Mouse (Mus musculus) kidney, postnatal 0 days (tissue): Measurements from ENCODE around the gene H2al1d. TPM values are rescaled to one million over a fixed set of nuclear protein-coding genes. Genes with fewer than 3 reads are reported as not detected.
"Not testable (repeated sequence)": the region's sequence is repeated elsewhere in the genome, so short reads cannot be mapped to it uniquely, and the experiment has no call there.

ENCODE experiments used
- ATAC-seq: fragments of 200-750 bp; cut with Nextera tagmentation; replicated peaks from 2 replicates; pipeline ENCODE4 v1.8.0; 2017; ENCODE audit warnings: low read depth, moderate number of reproducible peaks, moderate TSS enrichment, moderate library complexity; ENCODE audit not compliant: low FRiP score
- DNase-seq: peaks from one replicate; pipeline ENCODE4 v3.0.0-alpha.2; 2016; ENCODE audit warnings: low spot score
- H3K27ac ChIP-seq: fragments of 300-500 bp; sonication (generic); 2 replicates; pipeline ENCODE4 v1.5.1; 2014; ENCODE audit warnings: mild to moderate bottlenecking
- H3K27me3 ChIP-seq: fragments of 300-500 bp; sonication (generic); 2 replicates; pipeline ENCODE4 v1.6.1; 2014; ENCODE audit warnings: low read length, mixed read lengths; ENCODE audit not compliant: insufficient read depth
- H3K36me3 ChIP-seq: fragments of 300-500 bp; sonication (generic); 2 replicates; pipeline ENCODE4 v1.6.1; 2014; ENCODE audit warnings: low read length, mixed read lengths; ENCODE audit not compliant: insufficient read depth
- H3K4me1 ChIP-seq: fragments of 300-500 bp; sonication (generic); replicated peaks from 2 replicates; pipeline ENCODE4 v1.6.1; 2014; ENCODE audit warnings: antibody characterized with exemption, low read length, mixed read lengths; ENCODE audit not compliant: insufficient read depth
- H3K4me2 ChIP-seq: fragments of 300-500 bp; sonication (generic); 2 replicates; pipeline ENCODE4 v1.6.1; 2014; ENCODE audit warnings: mild to moderate bottlenecking, low read length, moderate library complexity, mixed read lengths
- H3K4me3 ChIP-seq: fragments of 300-500 bp; sonication (generic); replicated peaks from 2 replicates; pipeline ENCODE4 v1.5.1; 2014; ENCODE audit warnings: low read depth, low read length
- H3K9ac ChIP-seq: fragments of 300-500 bp; sonication (generic); 2 replicates; pipeline ENCODE4 v1.6.1; 2014; ENCODE audit warnings: low read depth, low read length
- H3K9me3 ChIP-seq: fragments of 300-500 bp; sonication (generic); replicated peaks from 2 replicates; pipeline ENCODE4 v1.6.1; 2016; ENCODE audit warnings: low read length, inconsistent platforms, mixed read lengths
- CTCF ChIP-seq: IDR thresholded peaks from 2 replicates; pipeline ENCODE4 v1.5.1; 2016; ENCODE audit warnings: antibody characterized with exemption, low read depth, mild to moderate bottlenecking, moderate library complexity
- WGBS: fragments of 180-500 bp; shearing (Covaris S2); extraction: QIAGEN DNeasy Blood & Tissue Kit; methylation state at CpG from one replicate; pipeline ENCODE4 v1.1.7; 2014; 5-methylcytosine and 5-hydroxymethylcytosine counted together
- polyA plus RNA-seq: library from polyadenylated mRNA; unstranded; fragments of >200 nt; fragmentation: Nextera tagmentation; extraction: Ambion mirVana; gene quantifications from 2 replicates; pipeline ENCODE4 v1.2.1, GENCODE M21; 2015

Gene H2al1d
- polyA plus RNA-seq, 1 experiment from 2014 or later: not detected

GRCm38 (mm10) chrX:11288306-11288882 lies 20.2 kb upstream of the H2al1d start:
- H3K4me3 ChIP-seq: no peak overlapping the region
- H3K27me3 ChIP-seq: no peaks in the 10 kb centered on the region
- no peaks in the 10 kb centered on the region for H3K9me3 ChIP-seq
- DNase-seq (no peak), ATAC-seq (no peak)
- H3K36me3 ChIP-seq: no peaks in the 10 kb centered on the region
- TF ChIP-seq CTCF: no peak
- H3K27ac ChIP-seq: no peak overlapping the region
- H3K4me1 ChIP-seq: no peaks in the 10 kb centered on the region
- no peak overlapping the region for H3K9ac ChIP-seq
- no peak overlapping the region for H3K4me2 ChIP-seq
- 70% methylated on average over 14 of the region's 14 CpGs for WGBS

GRCm38 (mm10) chrX:11289244-11289643 lies 19.4 kb upstream of the H2al1d start:
- no peak for TF ChIP-seq CTCF
- no peak overlapping the region for H3K4me3 ChIP-seq
- H3K9ac ChIP-seq: no peak overlapping the region
- no peak for DNase-seq
- H3K36me3 ChIP-seq: no peaks in the 10 kb centered on the region
- no peaks in the 10 kb centered on the region for H3K27me3 ChIP-seq
- ATAC-seq: no peak
- 76% methylated on average over 4 of the region's 4 CpGs for WGBS
- no peaks in the 10 kb centered on the region for H3K9me3 ChIP-seq
- H3K4me2 ChIP-seq: no peak overlapping the region
- H3K27ac ChIP-seq: no peak overlapping the region
- no peaks in the 10 kb centered on the region for H3K4me1 ChIP-seq

GRCm38 (mm10) chrX:11298957-11299356 lies 9.7 kb upstream of the H2al1d start, which contains the start of gene H2al1a:
TSS of gene H2al1a (plus strand) at chrX:11299257.
- H3K4me3 ChIP-seq, H3K27ac ChIP-seq, DNase-seq, H3K4me2 ChIP-seq, ATAC-seq, H3K36me3 ChIP-seq, H3K9me3 ChIP-seq, H3K27me3 ChIP-seq, H3K9ac ChIP-seq, H3K4me1 ChIP-seq: not testable (repeated sequence)
- WGBS: no CpG with 5 or more reads among the region's 3 CpGs

GRCm38 (mm10) chrX:11302132-11302531 lies 6.5 kb upstream of the H2al1d start, which contains the start of gene H2al1b:
TSS of gene H2al1b (plus strand) at chrX:11302432.
- 95% methylated on average over 1 of the region's 3 CpGs for WGBS
- DNase-seq, H3K4me3 ChIP-seq, H3K9me3 ChIP-seq, H3K4me1 ChIP-seq, H3K27me3 ChIP-seq, H3K36me3 ChIP-seq, H3K9ac ChIP-seq, H3K27ac ChIP-seq, ATAC-seq, H3K4me2 ChIP-seq: not testable (repeated sequence)

GRCm38 (mm10) chrX:11305355-11305754 lies 3.3 kb upstream of the H2al1d start, which contains the start of gene H2al1c:
TSS of gene H2al1c (plus strand) at chrX:11305655.
- H3K4me2 ChIP-seq, H3K27me3 ChIP-seq, H3K4me3 ChIP-seq, H3K9me3 ChIP-seq, H3K27ac ChIP-seq, ATAC-seq, H3K36me3 ChIP-seq, H3K4me1 ChIP-seq, DNase-seq, H3K9ac ChIP-seq: not testable (repeated sequence)
- WGBS: 93% methylated on average over 1 of the region's 6 CpGs

- H3K9me3 ChIP-seq, DNase-seq, H3K4me2 ChIP-seq, H3K9ac ChIP-seq, H3K27ac ChIP-seq, H3K4me1 ChIP-seq, ATAC-seq, H3K36me3 ChIP-seq, H3K4me3 ChIP-seq, H3K27me3 ChIP-seq: not testable (repeated sequence)
- WGBS: no CpG with 5 or more reads among the region's 3 CpGs
These were observed 3.0 kb downstream of the H2al1d start, which contains the start of gene H2al1e for GRCm38 (mm10) chrX:11311634-11312033. TSS of gene H2al1e (plus strand) at chrX:11311934.

GRCm38 (mm10) chrX:11314858-11315257 lies 6.2 kb downstream of the H2al1d start, which contains the start of gene H2al1f:
TSS of gene H2al1f (plus strand) at chrX:11315158.
- H3K4me1 ChIP-seq, ATAC-seq, H3K9me3 ChIP-seq, H3K4me3 ChIP-seq, DNase-seq, H3K4me2 ChIP-seq, H3K27ac ChIP-seq, H3K9ac ChIP-seq, H3K36me3 ChIP-seq, H3K27me3 ChIP-seq: not testable (repeated sequence)
- no CpG with 5 or more reads among the region's 6 CpGs for WGBS

- H3K9ac ChIP-seq, H3K4me1 ChIP-seq, H3K27me3 ChIP-seq, H3K36me3 ChIP-seq, DNase-seq, H3K4me2 ChIP-seq, H3K9me3 ChIP-seq, H3K27ac ChIP-seq, ATAC-seq, H3K4me3 ChIP-seq: not testable (repeated sequence)
- WGBS: no CpG with 5 or more reads among the region's 3 CpGs
These were observed 9.3 kb downstream of the H2al1d start, which contains the start of gene H2al1g for GRCm38 (mm10) chrX:11317956-11318355. TSS of gene H2al1g (plus strand) at chrX:11318256.

GRCm38 (mm10) chrX:11321192-11321591 lies 12.6 kb downstream of the H2al1d start, which contains the start of gene H2al1h:
TSS of gene H2al1h (plus strand) at chrX:11321492.
- H3K4me3 ChIP-seq, H3K36me3 ChIP-seq, H3K27ac ChIP-seq, DNase-seq, H3K9ac ChIP-seq, ATAC-seq, H3K9me3 ChIP-seq, H3K4me2 ChIP-seq, H3K4me1 ChIP-seq, H3K27me3 ChIP-seq: not testable (repeated sequence)
- no CpG with 5 or more reads among the region's 6 CpGs for WGBS
